Mouse (Mus musculus) gastrocnemius, postnatal 36 days (tissue): ENCODE measurements around the gene Tmem106b. TPM values are rescaled to one million over a fixed set of nuclear protein-coding genes. Genes with fewer than 3 reads are reported as not detected.

Source experiments
- total RNA-seq, 2 experiments: library from RNA; stranded (reverse); gene quantifications; 2 replicates each; pipeline ENCODE4 v1.2.3; 2021

Tmem106b gene
- total RNA-seq, 2 experiments from 2014 or later: 47.1 to 61.6 TPM

Other genes starting within 250 kb of the Tmem106b start
- not detected for gene Vwde, start 155.2 kb downstream of the Tmem106b start, total RNA-seq